21 mouse cellular contexts compared by ENCODE assay signal in genomic region chr3:62104560-62104959, GRCm38 (mm10).
"Had no signal": no experiment of that assay in that cellular context is flagged by ENCODE, and none has a peak within 500 bp of the region (broad histone marks: within the 10 kb centered on the region; RNA-seq: fewer than 3 reads in every experiment).

No protein-coding gene starts in this region.

- H3K9me3 ChIP-seq: limb, embryonic 10.5 days; limb, embryonic 13.5 days; liver, embryonic 12.5 days; liver, embryonic 15.5 days; lung, embryonic 15.5 days; megakaryocyte, embryonic 14.5 days; midbrain, embryonic 10.5 days; midbrain, embryonic 13.5 days had no signal

- H3K4me1 ChIP-seq: limb, embryonic 10.5 days; limb, embryonic 13.5 days; liver, embryonic 12.5 days; liver, embryonic 15.5 days; lung, embryonic 15.5 days; megakaryocyte, embryonic 14.5 days; midbrain, embryonic 10.5 days; midbrain, embryonic 13.5 days had no signal

- DNase-seq: kidney, adult 9 months; kidney, postnatal 14 days; kidney, postnatal 4 days; layer of hippocampus, adult 9-11 months; liver; lung, adult 18-20 months; lung, postnatal 10 days; lung, postnatal 36 days; right cerebral cortex, postnatal 25 days; thymus, adult 18-20 months; thymus, postnatal 36 days had no signal

- H3K4me2 ChIP-seq: limb, embryonic 13.5 days; liver, embryonic 12.5 days; liver, embryonic 15.5 days; lung, embryonic 15.5 days; midbrain, embryonic 13.5 days had no signal

- H3K27me3 ChIP-seq: limb, embryonic 13.5 days; liver, embryonic 12.5 days; liver, embryonic 15.5 days; lung, embryonic 15.5 days; megakaryocyte, embryonic 14.5 days; midbrain, embryonic 13.5 days had no signal

- H3K9ac ChIP-seq: limb, embryonic 13.5 days; liver, embryonic 12.5 days; liver, embryonic 15.5 days; lung, embryonic 15.5 days; midbrain, embryonic 13.5 days had no signal

- H3K4me3 ChIP-seq: layer of hippocampus, adult 2 months; limb, embryonic 10.5 days; limb, embryonic 13.5 days; liver, embryonic 12.5 days; liver, embryonic 15.5 days; lung, embryonic 15.5 days; megakaryocyte, embryonic 14.5 days; midbrain, embryonic 10.5 days; midbrain, embryonic 13.5 days had no signal

- H3K36me3 ChIP-seq: limb, embryonic 10.5 days; limb, embryonic 13.5 days; liver, embryonic 12.5 days; liver, embryonic 15.5 days; lung, embryonic 15.5 days; midbrain, embryonic 10.5 days; midbrain, embryonic 13.5 days had no signal

- ATAC-seq: liver, embryonic 12.5 days; midbrain, embryonic 13.5 days; midbrain, embryonic 16.5 days had no signal

- H3K27ac ChIP-seq: layer of hippocampus, adult 2 months; limb, embryonic 10.5 days; limb, embryonic 13.5 days; liver, embryonic 12.5 days; liver, embryonic 15.5 days; lung, embryonic 15.5 days; midbrain, embryonic 10.5 days; midbrain, embryonic 13.5 days had no signal
